Mouse (Mus musculus): ENCODE measurements at regions not wholly inside any gene's neighbourhood (a gene's known extent, or its start where the extent isn't known, plus 50 kb on each side); places are given as distances from the start of the nearest gene placed in this dataset.
A peak's percentile ranks its signal among the peaks of the same experiment; 100 is the strongest.

GRCm38 (mm10) chr5:73928691-73929090 lies 139.5 kb downstream of the Usp46 start:
- no peak for DNase-seq (ENCODE audit: low spot score in 2 of 2)

GRCm38 (mm10) chr5:73930205-73930604 lies 138.0 kb downstream of the Usp46 start:
- DNase-seq (ENCODE audit: low spot score in 2 of 2), result peak; percentile 59 to 75

- DNase-seq (ENCODE audit: low spot score in 2 of 2), result peak in 1 of 2 experiments; percentile 20
These were observed 130.4 kb downstream of the Usp46 start for GRCm38 (mm10) chr5:73937799-73938198.

GRCm38 (mm10) chr5:73938450-73938849 lies 129.8 kb downstream of the Usp46 start:
- no peak for DNase-seq (ENCODE audit: low spot score in 2 of 2)

GRCm38 (mm10) chr5:73942950-73943349 lies 125.3 kb downstream of the Usp46 start:
- DNase-seq (ENCODE audit: low spot score in 2 of 2), result no peak

GRCm38 (mm10) chr5:73945671-73946070 lies 122.6 kb downstream of the Usp46 start:
- no peak for DNase-seq (ENCODE audit: low spot score in 2 of 2)

GRCm38 (mm10) chr5:73946164-73946563 lies 122.1 kb downstream of the Usp46 start:
- DNase-seq (ENCODE audit: low spot score in 2 of 2), result no peak

- no peak for DNase-seq (ENCODE audit: low spot score in 2 of 2)
These were observed 120.0 kb downstream of the Usp46 start for GRCm38 (mm10) chr5:73948031-73948899.
